Mouse (Mus musculus) megakaryocyte progenitor cell, adult 5-6 weeks (primary cell): Measurements from ENCODE around the gene Pip5k1a. TPM values are rescaled to one million over a fixed set of nuclear protein-coding genes. Genes with fewer than 3 reads are reported as not detected.
"Not testable (repeated sequence)": the region's sequence is repeated elsewhere in the genome, so short reads cannot be mapped to it uniquely, and the experiment has no call there.

Experiments used
- ATAC-seq: replicated peaks from 2 replicates; pipeline ENCODE4 v1.8.0; 2016; ENCODE audit warnings: mild to moderate bottlenecking, moderate TSS enrichment, inconsistent platforms; ENCODE audit not compliant: poor library complexity
- total RNA-seq, 2 experiments: library from RNA; stranded (forward) in 1 of 2; stranded (reverse) in 1 of 2; fragments of 157-497, 149-512 nt in 1 of 2; fragments of 200-1000 nt in 1 of 2; gene quantifications; 2 replicates each; pipeline versions ENCODE4 v1.2.3 to v1.2.4; 2015 to 2017

Gene Pip5k1a
- total RNA-seq, 2 experiments from 2014 or later = 15.5 to 16.3 TPM

- ATAC-seq = no peak
Measured at GRCm38 (mm10) chr3:95117751-95118150, 11.0 kb upstream of the Pip5k1a start.

DNA sequence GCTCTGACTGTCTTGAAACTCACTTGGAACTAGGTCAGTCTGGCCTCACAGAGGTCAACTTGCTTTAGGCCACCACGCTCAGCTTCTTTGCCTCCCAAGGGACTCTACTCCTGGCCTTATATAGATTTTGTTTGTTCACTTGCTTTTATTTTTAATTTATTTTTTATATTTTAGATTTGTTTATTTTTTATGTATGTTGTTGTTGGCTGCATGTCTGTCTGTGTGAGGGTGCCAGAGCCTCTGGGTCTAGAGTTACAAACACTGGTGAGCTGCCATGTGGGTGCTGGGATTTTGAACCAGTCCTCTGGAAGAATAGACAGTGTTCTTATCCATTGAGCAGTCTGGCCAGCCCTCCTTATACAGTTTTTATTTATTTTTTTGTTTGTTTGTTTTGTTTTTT lies 6.0 kb upstream of the Pip5k1a start:
- no peak for ATAC-seq

GRCm38 (mm10) chr3:95110911-95111726 lies 4.4 kb upstream of the Pip5k1a start, which contains the start of gene Vps72:
Gene Vps72, plus strand, starts transcription at chr3:95111022.
- ATAC-seq = peak; percentile 84

- no peak for ATAC-seq
Measured at GRCm38 (mm10) chr3:95107898-95108297, 1.2 kb upstream of the Pip5k1a start.

GRCm38 (mm10) chr3:95107308-95107707 lies 578 bp upstream of the Pip5k1a start:
- ATAC-seq = not testable (repeated sequence)

GRCm38 (mm10) chr3:95105586-95106337 lies 968 bp downstream of the Pip5k1a start:
- ATAC-seq = peak; percentile 35; the same call in 1 of the 2 replicates

DNA sequence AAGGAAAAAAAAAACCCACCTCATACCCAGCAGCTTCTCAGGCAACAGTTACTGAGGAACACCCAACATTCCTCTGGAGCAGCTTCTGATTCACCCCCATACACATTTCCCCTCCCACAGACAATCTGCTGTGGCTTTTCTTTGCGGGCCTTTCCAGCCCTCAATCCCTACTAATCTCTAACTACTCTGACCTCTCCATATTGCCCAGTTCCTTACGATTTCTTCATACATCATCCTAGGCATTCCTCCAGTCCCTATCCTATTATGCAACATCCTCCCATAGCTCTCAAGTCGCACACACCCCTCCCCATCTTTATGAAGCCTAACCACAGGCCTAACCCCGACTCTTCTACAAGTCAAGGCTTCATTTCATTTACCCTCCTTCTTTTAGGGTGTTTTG lies 1.6 kb downstream of the Pip5k1a start:
- ATAC-seq = no peak

- ATAC-seq = no peak
Measured at GRCm38 (mm10) chr3:95100854-95101253, 5.9 kb downstream of the Pip5k1a start.

DNA sequence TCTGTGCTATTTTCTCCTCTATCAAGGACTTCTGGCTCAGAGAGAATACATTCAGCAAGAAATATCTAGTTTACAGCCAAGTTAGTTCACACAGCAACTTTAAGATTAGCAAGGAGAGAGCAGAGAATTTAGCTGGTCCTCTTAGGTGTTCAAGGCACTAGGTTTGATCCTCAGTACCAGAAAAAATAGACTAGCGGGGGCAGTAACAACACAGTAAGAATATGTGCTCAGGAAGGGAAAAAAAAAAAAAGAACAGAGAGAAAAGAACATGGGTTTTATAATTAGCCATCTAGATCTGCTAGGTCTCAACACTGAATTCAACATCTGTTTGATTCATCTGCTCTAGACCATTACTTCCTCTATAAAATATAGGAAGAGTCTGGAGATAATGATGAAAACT lies 18.7 kb downstream of the Pip5k1a start:
- no peak for ATAC-seq

GRCm38 (mm10) chr3:95071606-95072005 lies 35.1 kb downstream of the Pip5k1a start:
- ATAC-seq = no peak

GRCm38 (mm10) chr3:95066570-95066969 lies 40.2 kb downstream of the Pip5k1a start:
- ATAC-seq = no peak

DNA sequence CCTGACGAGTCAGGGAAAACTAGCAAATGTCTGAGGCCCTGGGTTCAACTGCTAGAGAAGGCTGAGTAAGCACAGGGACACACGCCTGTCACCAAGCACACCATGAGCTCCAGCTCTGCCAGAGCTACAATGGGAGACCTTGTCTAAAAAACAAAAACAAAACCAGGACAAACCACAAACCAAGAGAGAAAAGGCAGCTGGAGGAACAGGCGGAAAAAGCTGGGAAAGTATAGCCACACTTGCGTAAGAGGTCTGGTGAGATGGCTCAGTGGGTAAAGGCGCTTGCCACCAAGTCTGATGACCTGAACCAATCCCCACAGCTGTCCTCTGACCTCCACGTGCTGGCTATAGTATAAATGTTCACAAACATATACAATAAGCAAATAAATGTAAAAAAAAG lies 40.6 kb downstream of the Pip5k1a start:
- no peak for ATAC-seq

- ATAC-seq = no peak
Measured at GRCm38 (mm10) chr3:95065553-95065952, 41.2 kb downstream of the Pip5k1a start.

DNA sequence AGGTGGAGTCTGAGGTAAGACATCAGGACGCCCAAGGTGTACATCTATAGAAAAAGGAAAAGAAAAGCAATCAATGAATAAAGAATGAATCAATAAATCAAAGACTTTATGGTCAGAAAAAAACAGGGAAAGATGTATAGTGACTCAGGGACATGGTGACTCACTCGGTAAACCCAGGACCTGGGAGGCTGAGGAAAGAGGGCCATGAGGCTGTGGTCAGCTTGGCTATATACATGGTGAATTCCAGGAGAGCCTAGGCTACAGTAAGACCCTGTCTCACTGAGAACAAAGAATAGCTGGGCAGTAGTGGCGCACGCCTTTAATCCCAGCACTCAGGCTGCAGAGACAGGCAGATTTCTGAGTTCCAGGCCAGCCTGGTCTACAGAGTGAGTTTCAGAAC lies 43.0 kb downstream of the Pip5k1a start:
- ATAC-seq = no peak

- no peak for ATAC-seq
Measured at GRCm38 (mm10) chr3:95058078-95058477, 48.7 kb downstream of the Pip5k1a start.

- peak; percentile 67 for ATAC-seq
Measured at GRCm38 (mm10) chr3:95056275-95056674, 50.5 kb downstream of the Pip5k1a start.

DNA sequence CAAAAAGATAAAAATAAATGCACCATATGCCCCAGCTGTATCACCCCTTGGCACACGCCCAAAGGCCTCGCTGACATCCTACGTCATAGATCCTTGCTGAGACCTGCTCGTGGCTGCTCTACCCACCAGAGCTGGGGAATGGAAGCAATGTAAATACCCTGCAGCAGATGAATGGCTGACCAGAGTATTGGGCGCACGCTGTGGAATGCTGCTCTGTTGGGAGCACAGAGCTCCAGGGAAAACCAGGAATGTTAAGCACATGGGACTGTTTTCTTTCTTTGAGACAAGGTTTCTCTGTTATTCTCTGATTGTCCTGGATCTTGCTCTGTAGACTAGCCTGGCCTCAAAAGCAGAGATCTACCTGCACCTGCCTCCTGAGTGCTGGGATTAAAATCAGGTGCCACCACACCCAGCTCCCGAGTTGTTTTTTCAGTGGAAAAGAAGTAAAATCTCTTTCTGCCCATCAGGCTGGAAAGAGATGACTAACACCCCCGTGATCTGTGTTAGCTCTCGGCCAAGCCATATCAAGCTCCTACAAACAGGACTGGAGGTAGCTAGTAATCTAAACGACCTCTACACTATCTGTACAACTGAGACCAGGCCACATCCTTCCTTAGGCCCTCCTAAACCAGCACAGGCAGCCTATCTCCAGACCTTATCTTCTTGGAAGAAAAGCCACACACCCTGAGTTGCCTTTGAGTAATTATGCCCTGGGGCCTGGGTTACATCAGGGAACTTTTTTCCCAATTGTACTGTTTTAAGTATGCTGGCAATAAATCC lies 52.1 kb downstream of the Pip5k1a start:
- ATAC-seq = peak; percentile 65

- peak; percentile 56 for ATAC-seq
Measured at GRCm38 (mm10) chr3:95053701-95054100, 53.0 kb downstream of the Pip5k1a start.

DNA sequence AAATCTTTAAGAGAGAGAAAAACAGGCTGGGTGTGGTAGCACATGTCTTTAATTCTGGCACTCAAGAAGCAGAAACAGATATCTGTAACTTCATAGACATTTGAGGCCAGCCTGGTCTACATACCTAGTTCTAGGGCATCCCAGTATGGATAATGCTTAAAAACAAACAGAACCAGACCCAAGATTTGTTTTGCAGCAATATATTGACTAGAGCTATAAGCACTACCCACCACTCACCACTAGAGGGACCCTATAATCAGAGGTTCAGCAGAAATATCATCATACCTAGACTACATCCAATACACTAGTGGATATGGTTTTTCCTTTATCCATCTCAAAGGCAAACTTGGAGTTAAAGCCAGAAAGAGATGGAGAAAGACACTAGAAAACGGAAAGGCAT lies 53.8 kb downstream of the Pip5k1a start:
- ATAC-seq = peak; percentile 53

- ATAC-seq = no peak
Measured at GRCm38 (mm10) chr3:95047914-95048313, 58.8 kb downstream of the Pip5k1a start.

GRCm38 (mm10) chr3:95046462-95047057 lies 60.2 kb downstream of the Pip5k1a start:
- ATAC-seq = no peak; the same call in 1 of the 2 replicates
